Mouse (Mus musculus) Patski (cell line): ENCODE data around the gene Polr2m. TPM values are rescaled to one million over a fixed set of nuclear protein-coding genes. Genes with fewer than 3 reads are reported as not detected.

Experiments used
- ATAC-seq: fragments of 100-300 bp; one replicate; pipeline ENCODE4 v1.8.0; 2021
- CTCF ChIA-PET: fragments of 350-600 bp; sonication (Branson Sonifier 250); formaldehyde crosslinking; loops from one replicate; lab custom pipeline; 2022; ENCODE audit warnings: inconsistent platforms; lab: Charles Lee
- POLR2A ChIA-PET: fragments of 350-600 bp; sonication (Branson Sonifier 250); formaldehyde crosslinking; loops from one replicate; lab custom pipeline; 2022; ENCODE audit warnings: antibody characterized with exemption, inconsistent platforms; lab: Charles Lee
- DNase-seq: peaks from one replicate; pipeline ENCODE4 v3.0.0-alpha.2; 2011; ENCODE audit warnings: low read depth, low spot score
- H3K27me3 ChIP-seq: fragments of 371-371 bp; one replicate; pipeline ENCODE4 v1.5.1; 2021
- CTCF ChIP-seq: fragments of 100-300 bp; IDR thresholded peaks from one replicate; pipeline ENCODE4 v1.5.1; 2021
- in situ Hi-C: fragments of 300-500 bp; cut with MboI; formaldehyde crosslinking; loops from 3 replicates; pipeline ENCODE4 v1.11.1; 2018; ENCODE audit warnings: low pct_unique_long_range_greater_than_20kb, mixed read lengths
- polyA plus RNA-seq: library from polyadenylated mRNA; unstranded; gene quantifications from one replicate; pipeline ENCODE4 v1.2.3, GENCODE M21; 2021

Gene Polr2m
- polyA plus RNA-seq, 1 experiment from 2014 or later = 258 TPM

- POLR2A ChIA-PET = interaction anchor here (0.5 kb wide), 1 partner anchor 22 kb away, joined by 3 read pairs; no protein-coding TSS in a partner anchor
- CTCF ChIA-PET = interaction anchor here (0.9 to 1.1 kb wide), 3 partner anchors 8 to 21 kb away, joined by 3 to 5 read pairs (median 3); no protein-coding TSS in a partner anchor
- no peak for ATAC-seq
- no peak for DNase-seq
- in situ Hi-C loops = no loop called here
- no peak for TF ChIP-seq CTCF
- no peaks in the 10 kb centered on the region for H3K27me3 ChIP-seq
Observed at GRCm38 (mm10) chr9:71438146-71438545, 47.6 kb downstream of the Polr2m start.

Other genes with a start within 250 kb of the Polr2m start
- gene Myzap, start 106.4 kb upstream of the Polr2m start, polyA plus RNA-seq = 0.71 TPM